Mouse (Mus musculus) frontal cortex, adult (tissue): ENCODE measurements around the gene Tceanc.

Experiments
- ATAC-seq: cut with Nextera tagmentation; 2 replicates; pipeline ENCODE4 v1.9.2; 2017; ENCODE audit warnings: mild to moderate bottlenecking, moderate library complexity, mixed read lengths; ENCODE audit not compliant: low TSS enrichment

Tceanc gene

GRCm38 (mm10) chrX:166479365-166479983 lies 38.9 kb downstream of the Tceanc start, which contains the start of gene Rab9:
Gene Rab9 (minus strand): TSS chrX:166479867.
- ATAC-seq, result peak; percentile 98

GRCm38 (mm10) chrX:166478631-166479364 lies 39.6 kb downstream of the Tceanc start:
- ATAC-seq, result peak; percentile 55

GRCm38 (mm10) chrX:166477393-166477792 lies 41.0 kb downstream of the Tceanc start:
- ATAC-seq, result no peak

- ATAC-seq, result no peak
Observed at GRCm38 (mm10) chrX:166472612-166473011, 45.8 kb downstream of the Tceanc start.

- no peak for ATAC-seq
Observed at GRCm38 (mm10) chrX:166468321-166468720, 50.0 kb downstream of the Tceanc start.

GRCm38 (mm10) chrX:166455525-166455924 lies 62.8 kb downstream of the Tceanc start:
- no peak for ATAC-seq

- ATAC-seq, result no peak
Observed at GRCm38 (mm10) chrX:166454331-166454730, 64.0 kb downstream of the Tceanc start.

GRCm38 (mm10) chrX:166453532-166453931 lies 64.8 kb downstream of the Tceanc start:
- ATAC-seq, result no peak
